Mouse (Mus musculus) c-Kit-negative CD71-positive TER-119-positive erythroid progenitor cells, embryonic 14.5 days (primary cell): Measurements from ENCODE around the gene Btbd9.

Experiments used
- DNase-seq: peaks from one replicate; pipeline ENCODE4 v3.0.0-alpha.2; 2013; ENCODE audit warnings: low read depth, low spot score

Btbd9 gene

GRCm38 (mm10) chr17:30182063-30182462 lies 394.2 kb downstream of the Btbd9 start:
- no peak for DNase-seq

GRCm38 (mm10) chr17:30181554-30181953 lies 394.7 kb downstream of the Btbd9 start:
- DNase-seq, result no peak

GRCm38 (mm10) chr17:30180197-30180596 lies 396.1 kb downstream of the Btbd9 start:
- DNase-seq, result no peak

- DNase-seq, result no peak
These were observed 397.9 kb downstream of the Btbd9 start for GRCm38 (mm10) chr17:30178402-30178801.

- DNase-seq, result no peak
These were observed 398.9 kb downstream of the Btbd9 start for GRCm38 (mm10) chr17:30177435-30177834.
